Mouse (Mus musculus) limb, embryonic 15.5 days (tissue): ENCODE data around the gene Syndig1l. TPM values are rescaled to one million over a fixed set of nuclear protein-coding genes. Genes with fewer than 3 reads are reported as not detected.

Experiments
- ATAC-seq: fragments of 200-750 bp; cut with Nextera tagmentation; 2 replicates; pipeline ENCODE4 v1.8.0; 2017; ENCODE audit warnings: low read depth, moderate TSS enrichment; ENCODE audit not compliant: insufficient number of reproducible peaks, low FRiP score, low TSS enrichment
- H3K27ac ChIP-seq: fragments of 300-500 bp; sonication (generic); 2 replicates; pipeline ENCODE4 v1.5.1; 2015; ENCODE audit warnings: moderate library complexity, mild to moderate bottlenecking, inconsistent platforms
- H3K27me3 ChIP-seq: fragments of 300-500 bp; sonication (generic); 2 replicates; pipeline ENCODE4 v1.6.1; 2015; ENCODE audit warnings: inconsistent platforms
- H3K36me3 ChIP-seq: fragments of 300-500 bp; sonication (generic); 2 replicates; pipeline ENCODE4 v1.6.1; 2015; ENCODE audit warnings: inconsistent platforms
- H3K4me1 ChIP-seq: fragments of 300-500 bp; sonication (generic); 2 replicates; pipeline ENCODE4 v1.6.1; 2015; ENCODE audit warnings: inconsistent platforms
- H3K4me2 ChIP-seq: fragments of 300-500 bp; sonication (generic); 2 replicates; pipeline ENCODE4 v1.6.1; 2015; ENCODE audit warnings: mild to moderate bottlenecking, inconsistent platforms
- H3K4me3 ChIP-seq: fragments of 300-500 bp; sonication (generic); 2 replicates; pipeline ENCODE4 v1.5.1; 2015; ENCODE audit warnings: mild to moderate bottlenecking, inconsistent platforms
- H3K9ac ChIP-seq: fragments of 300-500 bp; sonication (generic); 2 replicates; pipeline ENCODE4 v1.6.1; 2015; ENCODE audit warnings: inconsistent platforms
- H3K9me3 ChIP-seq: fragments of 300-500 bp; sonication (generic); 2 replicates; pipeline ENCODE4 v1.6.1; 2016; ENCODE audit warnings: inconsistent platforms
- whole genome bisulfite sequencing: fragments of 180-500 bp; shearing (Covaris S2); methylation state at CpG from one replicate; pipeline ENCODE4 v1.1.7; 2015; 5-methylcytosine and 5-hydroxymethylcytosine counted together
- polyA plus RNA-seq: library from polyadenylated mRNA; unstranded; fragments of >200 nt; fragmentation: Nextera tagmentation; extraction: Ambion mirVana; gene quantifications from 2 replicates; pipeline ENCODE4 v1.2.1, GENCODE M21; 2015

Gene Syndig1l
- polyA plus RNA-seq: not detected in 2 replicates

DNA sequence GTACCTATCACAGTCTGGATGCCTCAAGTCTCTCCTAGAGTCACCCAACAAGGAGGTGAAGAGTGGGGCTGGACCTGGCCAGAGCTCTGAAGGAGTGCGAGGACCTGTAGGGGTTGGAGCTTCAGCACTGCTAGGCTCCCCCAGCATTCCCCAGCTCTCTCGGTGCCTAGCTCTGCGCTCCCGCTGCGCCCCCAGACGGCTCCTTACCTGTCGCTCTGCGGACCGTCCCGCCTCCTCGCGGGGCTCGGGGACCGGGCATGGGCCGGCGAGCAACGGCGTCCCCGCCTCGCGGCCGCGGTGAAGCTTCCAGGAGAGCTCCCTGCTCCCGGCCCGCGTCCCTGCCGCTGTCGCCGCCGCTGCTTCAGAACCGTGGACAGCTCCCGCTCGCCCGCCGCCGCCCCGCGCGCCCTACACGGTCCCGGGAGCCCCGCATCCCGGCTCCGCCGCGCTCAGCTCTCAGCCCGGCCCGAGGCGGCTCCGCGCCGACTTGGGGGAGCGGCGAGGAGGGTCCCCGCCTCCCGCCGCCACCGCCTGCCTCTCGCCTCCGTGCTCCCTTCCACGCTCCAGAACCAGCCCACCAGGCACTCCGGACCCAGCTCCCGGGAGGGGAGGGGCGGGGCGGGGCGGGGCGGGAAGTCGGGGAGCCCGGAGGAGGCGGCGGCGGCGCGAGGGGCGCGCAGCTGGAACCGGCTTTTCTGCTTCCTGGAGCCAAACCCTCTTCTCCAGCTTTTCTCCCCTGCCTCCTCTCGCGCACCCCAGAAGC is at the start of gene Syndig1l:
Syndig1l (minus strand) TSS at position 513 of the 763 bp plus-strand sequence.
- under 1% methylated on average over 66 of the region's 79 CpGs for WGBS
- Histone ChIP-seq H3K9ac (no peak within 1 kb of the TSS), H3K27ac (no peak within 1 kb of the TSS), H3K4me2 (peak within 1 kb of the TSS; percentile 97), H3K27me3 (peaks cover 62% of the 10 kb centered on the region), H3K4me3 (peak within 1 kb of the TSS; percentile 56), H3K36me3 (no peaks in the 10 kb centered on the region), H3K9me3 (no peaks in the 10 kb centered on the region), H3K4me1 (peaks cover 7% of the 10 kb centered on the region)
- peak; percentile 71 for ATAC-seq

DNA sequence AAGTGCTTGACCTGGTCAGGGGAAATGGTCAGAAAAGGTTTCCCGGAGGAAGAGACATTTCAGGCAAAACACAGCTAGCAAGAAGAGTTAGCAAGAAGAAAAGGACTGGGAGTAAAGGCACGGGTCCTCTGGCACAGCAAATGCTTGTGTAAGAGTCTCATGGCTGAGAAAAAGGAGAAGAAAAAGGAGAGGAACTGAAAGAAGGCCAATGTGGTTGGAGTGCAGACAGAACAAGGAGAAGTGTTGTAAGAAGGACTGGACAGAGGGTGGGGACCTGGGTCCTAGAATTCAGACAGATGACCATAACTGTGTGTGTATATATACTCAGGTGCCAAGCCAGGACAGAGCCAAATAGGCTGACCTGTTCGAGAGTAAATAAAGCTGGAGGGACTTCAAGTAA is 49.5 kb upstream of the Syndig1l start:
- H3K4me2 ChIP-seq: no peak overlapping the region
- H3K9ac ChIP-seq: no peak overlapping the region
- 68% methylated on average over 3 of the region's 3 CpGs for WGBS
- 0 out of 2 replicates have a peak, but pooled peaks cover 6% of the 10 kb centered on the region for H3K4me1 ChIP-seq
- no peak overlapping the region for H3K4me3 ChIP-seq
- no peak for ATAC-seq
- no peaks in the 10 kb centered on the region for H3K36me3 ChIP-seq
- H3K9me3 ChIP-seq: no peaks in the 10 kb centered on the region
- no peak overlapping the region for H3K27ac ChIP-seq
- no peaks in the 10 kb centered on the region for H3K27me3 ChIP-seq

DNA sequence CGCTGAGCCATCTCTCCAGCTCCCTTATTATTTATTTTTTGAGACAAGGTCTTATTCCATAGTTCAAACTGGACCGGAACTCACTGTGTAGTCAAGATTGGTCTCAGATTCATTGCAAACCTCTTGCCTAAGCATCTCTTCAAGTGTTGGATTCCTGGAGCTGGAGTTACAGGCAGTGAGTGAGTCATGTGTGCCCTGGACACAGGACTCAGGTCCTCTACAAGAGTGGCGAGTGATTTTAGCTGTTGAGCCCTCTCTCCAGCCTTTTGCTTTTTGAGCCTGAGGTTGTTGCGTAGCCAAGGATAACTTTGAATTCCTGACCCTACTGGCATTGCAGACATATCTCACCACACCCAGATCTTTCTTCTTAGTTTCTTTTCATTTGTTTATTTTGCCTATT is 47.1 kb upstream of the Syndig1l start:
- no peak for ATAC-seq
- Histone ChIP-seq H3K36me3 (no peaks in the 10 kb centered on the region), H3K4me3 (no peak overlapping the region), H3K27me3 (no peaks in the 10 kb centered on the region), H3K4me2 (no peak overlapping the region), H3K4me1 (0 out of 2 replicates have a peak, but pooled peaks cover under 1% of the 10 kb centered on the region), H3K9me3 (no peaks in the 10 kb centered on the region), H3K9ac (no peak overlapping the region), H3K27ac (no peak overlapping the region)
- WGBS: 71% methylated on average over 4 of the region's 4 CpGs

DNA sequence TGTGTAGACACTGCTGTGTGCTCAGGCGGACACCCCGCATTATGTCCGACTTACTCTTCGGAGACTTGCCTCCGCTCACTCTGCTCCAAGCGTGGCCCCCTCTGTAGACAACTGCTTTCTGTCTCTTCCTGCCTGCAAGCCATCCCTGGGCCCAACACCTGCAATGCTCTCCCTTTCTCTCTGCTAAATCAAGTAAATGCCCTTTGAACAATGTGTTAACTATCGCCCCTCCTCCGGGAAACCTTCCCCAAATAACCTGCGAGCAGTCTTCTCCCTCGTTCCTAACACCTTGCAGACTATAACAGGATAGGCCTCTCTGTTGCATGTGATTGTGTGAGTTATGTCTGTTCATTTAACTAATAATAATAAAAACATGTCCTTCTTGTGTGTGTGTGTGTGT is 44.9 kb upstream of the Syndig1l start:
- Histone ChIP-seq H3K4me2 (no peak overlapping the region), H3K4me3 (no peak overlapping the region), H3K36me3 (no peaks in the 10 kb centered on the region), H3K4me1 (no peaks in the 10 kb centered on the region), H3K27me3 (no peaks in the 10 kb centered on the region), H3K27ac (no peak overlapping the region), H3K9me3 (no peaks in the 10 kb centered on the region), H3K9ac (no peak overlapping the region)
- WGBS: 85% methylated on average over 10 of the region's 10 CpGs
- no peak for ATAC-seq

DNA sequence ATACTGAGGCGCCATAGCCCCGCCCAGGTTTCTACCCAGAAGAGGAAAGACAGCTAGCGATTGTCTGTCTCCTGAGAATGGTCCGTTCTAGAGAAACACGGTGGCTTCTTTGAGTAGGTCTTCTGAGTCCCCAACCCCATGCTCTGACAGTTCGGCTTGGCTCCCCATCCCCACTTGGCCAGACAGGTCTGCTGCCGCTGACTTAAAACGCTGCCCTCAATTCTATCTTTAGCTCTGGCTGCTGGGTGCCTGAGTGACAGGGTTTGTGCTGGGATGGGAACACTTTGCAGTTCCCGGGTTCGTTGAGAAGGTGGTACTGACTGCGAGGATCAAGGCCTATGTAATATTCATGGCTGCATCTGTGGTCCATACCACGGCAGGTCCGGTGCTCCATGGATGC is 34.7 kb upstream of the Syndig1l start:
- H3K36me3 ChIP-seq: no peaks in the 10 kb centered on the region

DNA sequence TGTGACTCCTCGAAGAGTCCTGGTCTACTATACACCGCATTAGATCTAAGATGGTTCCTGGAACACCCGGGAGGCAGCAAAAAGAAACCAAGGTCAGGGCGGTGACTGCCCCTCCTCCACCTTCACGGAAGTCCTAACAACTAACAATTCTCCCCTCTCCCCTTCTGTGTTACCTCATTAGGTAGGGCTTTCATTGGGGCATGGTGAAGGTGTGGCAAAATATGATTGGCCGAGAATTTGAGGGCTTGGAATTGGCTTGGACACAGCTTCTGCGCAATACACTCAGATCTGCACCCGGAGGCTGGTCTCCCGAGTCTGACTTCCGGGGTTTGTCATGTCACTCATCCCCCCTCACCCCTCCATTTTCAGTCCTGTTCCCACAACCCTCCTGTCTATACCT is 29.8 kb upstream of the Syndig1l start:
- H3K4me2 ChIP-seq: no peak overlapping the region
- no peaks in the 10 kb centered on the region for H3K36me3 ChIP-seq
- H3K4me3 ChIP-seq: no peak overlapping the region
- 88% methylated on average over 10 of the region's 10 CpGs for WGBS
- no peak overlapping the region for H3K27ac ChIP-seq
- H3K4me1 ChIP-seq: no peaks in the 10 kb centered on the region
- no peaks in the 10 kb centered on the region for H3K9me3 ChIP-seq
- H3K9ac ChIP-seq: no peak overlapping the region
- 0 out of 2 replicates have a peak, but pooled peaks cover 2% of the 10 kb centered on the region for H3K27me3 ChIP-seq
- ATAC-seq: no peak

More for the DNA sequence above, 34.7 kb upstream of the Syndig1l start:
- Histone ChIP-seq H3K9me3 (no peaks in the 10 kb centered on the region), H3K4me3 (no peak overlapping the region), H3K4me2 (no peak overlapping the region), H3K4me1 (no peaks in the 10 kb centered on the region), H3K9ac (no peak overlapping the region), H3K27me3 (no peaks in the 10 kb centered on the region), H3K27ac (no peak overlapping the region)
- ATAC-seq: no peak
- 66% methylated on average over 13 of the region's 13 CpGs for WGBS

DNA sequence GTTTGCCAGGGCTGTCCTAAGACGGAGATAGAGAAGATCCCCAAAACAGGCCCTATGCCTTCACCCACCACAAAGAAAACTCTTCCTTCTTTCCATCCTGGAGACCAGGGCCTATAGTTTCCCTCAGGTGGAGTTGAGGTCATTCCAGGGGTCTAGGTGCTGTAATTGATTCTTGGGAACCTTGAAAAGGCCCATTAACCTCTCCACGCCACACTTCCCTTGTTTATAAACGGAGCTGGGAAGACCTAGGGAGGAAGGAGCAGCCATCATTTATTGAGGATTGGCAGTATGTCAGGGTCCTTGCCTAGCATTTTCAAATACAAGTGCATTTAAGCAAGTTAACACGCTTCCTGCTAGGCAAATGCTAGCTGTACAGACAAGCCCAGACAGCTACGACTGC is 28.8 kb upstream of the Syndig1l start:
- Histone ChIP-seq H3K36me3 (no peaks in the 10 kb centered on the region), H3K4me1 (no peaks in the 10 kb centered on the region), H3K9ac (no peak overlapping the region), H3K9me3 (no peaks in the 10 kb centered on the region), H3K4me3 (no peak overlapping the region), H3K4me2 (no peak overlapping the region), H3K27ac (no peak overlapping the region), H3K27me3 (0 out of 2 replicates have a peak, but pooled peaks cover 2% of the 10 kb centered on the region)
- ATAC-seq: no peak
- WGBS: 49% methylated on average over 5 of the region's 5 CpGs

DNA sequence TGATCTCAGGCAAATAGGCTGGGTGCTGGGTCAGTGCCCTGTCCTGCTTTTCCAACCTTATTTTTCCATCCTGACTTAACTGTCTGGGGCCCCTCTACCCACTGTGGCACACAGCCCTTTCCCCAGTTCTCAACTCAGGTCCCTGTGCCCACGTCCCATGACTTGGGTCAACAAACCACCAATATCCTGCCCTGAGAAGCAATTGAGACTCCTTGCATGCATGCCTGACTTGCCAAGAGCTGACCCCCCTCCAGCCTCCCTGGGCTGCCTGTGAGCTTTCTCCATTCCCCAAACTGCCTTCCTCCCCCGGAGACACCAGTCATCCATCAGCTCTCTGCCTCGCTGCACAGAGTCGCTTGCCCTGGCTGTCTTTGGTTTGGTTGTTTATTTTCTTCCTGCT is 28.4 kb upstream of the Syndig1l start:
- WGBS: 31% methylated on average over 4 of the region's 4 CpGs
- no peaks in the 10 kb centered on the region for H3K9me3 ChIP-seq
- no peaks in the 10 kb centered on the region for H3K4me1 ChIP-seq
- H3K4me3 ChIP-seq: no peak overlapping the region
- 0 out of 2 replicates have a peak, but pooled peaks cover 2% of the 10 kb centered on the region for H3K27me3 ChIP-seq
- ATAC-seq: no peak
- H3K27ac ChIP-seq: no peak overlapping the region
- H3K9ac ChIP-seq: no peak overlapping the region
- H3K36me3 ChIP-seq: no peaks in the 10 kb centered on the region
- no peak overlapping the region for H3K4me2 ChIP-seq

DNA sequence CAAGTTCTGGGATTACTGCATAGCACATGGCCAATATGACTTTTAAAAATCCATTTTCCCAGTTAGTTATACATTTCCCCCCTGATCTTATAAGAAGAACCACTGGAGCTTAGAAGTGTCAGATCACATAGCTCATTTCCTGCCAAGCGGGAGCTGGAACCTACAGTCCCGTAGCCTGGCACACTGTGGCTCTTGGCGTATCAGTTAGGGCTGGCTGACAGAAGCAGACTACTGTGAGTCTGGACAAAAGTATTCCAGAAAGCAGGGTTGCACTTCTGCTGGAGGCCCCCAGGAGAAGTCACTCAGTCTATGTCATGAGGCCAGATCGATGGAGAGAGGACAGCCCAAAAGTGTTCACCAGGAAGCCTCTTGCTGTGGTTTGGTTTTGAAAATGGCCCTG is 27.8 kb upstream of the Syndig1l start:
- H3K9ac ChIP-seq: no peak overlapping the region
- H3K27me3 ChIP-seq: 0 out of 2 replicates have a peak, but pooled peaks cover 2% of the 10 kb centered on the region
- no peaks in the 10 kb centered on the region for H3K36me3 ChIP-seq
- no peaks in the 10 kb centered on the region for H3K9me3 ChIP-seq
- H3K4me2 ChIP-seq: no peak overlapping the region
- no peak for ATAC-seq
- no peaks in the 10 kb centered on the region for H3K4me1 ChIP-seq
- H3K4me3 ChIP-seq: no peak overlapping the region
- no peak overlapping the region for H3K27ac ChIP-seq
- WGBS: 82% methylated on average over 4 of the region's 4 CpGs

DNA sequence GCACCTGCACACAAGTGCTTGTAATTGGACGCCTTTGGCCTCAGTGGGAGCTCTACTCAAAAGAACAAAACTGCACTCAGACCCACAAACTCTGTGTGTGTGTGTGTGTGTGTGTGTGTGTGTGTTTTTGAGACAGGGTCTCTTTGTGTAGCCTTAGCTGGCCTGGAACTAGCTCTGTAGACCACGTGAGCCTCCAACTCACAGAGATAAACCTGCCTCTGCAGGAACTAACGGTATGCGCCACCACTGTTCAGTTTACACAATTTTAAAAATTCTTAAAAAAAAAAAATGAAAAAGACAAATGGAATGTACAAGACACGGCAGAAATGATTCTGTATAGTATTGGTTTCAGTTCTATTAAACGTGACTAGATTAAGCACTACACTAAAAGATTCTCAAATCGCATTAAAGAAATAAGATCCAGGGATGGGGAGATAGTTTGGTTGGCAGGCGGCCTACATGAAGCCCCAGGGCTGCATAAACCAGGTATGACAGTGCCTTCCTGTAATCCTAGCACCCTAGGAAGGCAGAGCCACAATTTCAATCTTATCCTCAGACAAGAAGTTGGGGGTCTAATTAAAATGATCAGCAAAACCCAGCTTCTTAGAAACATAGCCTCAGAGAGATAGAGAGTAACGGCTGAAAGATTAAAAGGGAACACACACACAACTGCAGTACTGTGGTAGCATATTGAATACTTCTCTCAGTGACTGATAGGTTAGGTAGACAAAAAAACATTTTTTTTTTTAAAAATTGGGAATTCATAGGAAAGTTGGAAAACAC is 20.0 kb upstream of the Syndig1l start:
- ATAC-seq: no peak
- Histone ChIP-seq H3K27me3 (no peaks in the 10 kb centered on the region), H3K36me3 (no peaks in the 10 kb centered on the region), H3K4me1 (no peaks in the 10 kb centered on the region), H3K4me3 (no peak overlapping the region), H3K9ac (no peak overlapping the region), H3K27ac (no peak overlapping the region), H3K4me2 (no peak overlapping the region), H3K9me3 (no peaks in the 10 kb centered on the region)
- WGBS: 79% methylated on average over 9 of the region's 9 CpGs

DNA sequence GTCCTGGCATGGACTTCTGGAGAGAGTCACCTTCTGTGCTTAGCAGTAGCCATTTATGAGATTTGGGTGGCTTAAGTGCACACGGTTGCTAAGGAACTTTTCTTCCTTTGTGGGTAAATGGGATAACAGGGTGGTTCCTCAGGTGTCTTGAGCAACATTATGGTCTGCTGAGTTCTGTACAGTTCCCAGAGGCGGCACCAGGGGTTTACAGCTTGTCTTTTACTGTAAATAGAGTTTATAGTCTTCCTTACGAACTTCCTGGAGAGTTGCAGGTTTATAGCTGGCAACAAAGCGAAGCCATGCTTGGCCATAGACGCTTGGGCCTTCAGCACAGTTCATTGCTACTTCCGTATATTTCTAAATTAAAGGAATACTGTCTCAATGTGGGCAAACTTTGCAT is 15.9 kb upstream of the Syndig1l start:
- no peak overlapping the region for H3K4me2 ChIP-seq
- no peak for ATAC-seq
- no peak overlapping the region for H3K9ac ChIP-seq
- H3K9me3 ChIP-seq: no peaks in the 10 kb centered on the region
- H3K27me3 ChIP-seq: no peaks in the 10 kb centered on the region
- no peak overlapping the region for H3K4me3 ChIP-seq
- WGBS: 43% methylated on average over 6 of the region's 6 CpGs
- H3K36me3 ChIP-seq: no peaks in the 10 kb centered on the region
- no peak overlapping the region for H3K27ac ChIP-seq
- no peaks in the 10 kb centered on the region for H3K4me1 ChIP-seq

DNA sequence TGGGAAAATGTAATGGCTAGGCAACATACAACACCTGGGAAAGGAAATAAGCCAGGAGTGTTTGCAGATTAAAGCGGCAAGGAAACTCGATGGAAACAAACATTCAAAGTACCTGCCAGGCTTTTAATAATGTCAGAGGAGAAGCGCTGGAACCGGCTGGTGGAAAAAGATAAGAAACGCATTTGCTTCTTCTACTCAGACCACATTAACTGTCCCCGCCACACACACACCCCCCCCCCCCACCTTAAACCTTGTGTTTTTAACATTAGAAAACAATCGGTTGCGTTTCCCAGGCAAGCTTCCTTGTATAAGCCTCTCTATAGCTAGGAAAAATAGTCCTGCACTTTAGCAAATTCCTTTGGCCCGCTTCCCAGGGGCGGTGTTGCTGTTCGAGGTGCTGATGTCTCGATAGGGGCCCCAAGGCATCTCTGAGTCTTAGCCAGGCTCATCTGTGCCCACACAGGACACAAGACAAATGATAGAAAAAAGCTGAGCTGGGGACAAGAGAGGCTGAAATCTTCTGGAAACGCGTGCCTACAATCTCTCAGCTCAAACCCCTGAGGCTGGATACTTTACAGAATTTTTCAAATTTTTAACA is 11.3 kb upstream of the Syndig1l start:
- no peak overlapping the region for H3K4me2 ChIP-seq
- no peaks in the 10 kb centered on the region for H3K27me3 ChIP-seq
- H3K4me3 ChIP-seq: no peak overlapping the region
- no peaks in the 10 kb centered on the region for H3K9me3 ChIP-seq
- no peaks in the 10 kb centered on the region for H3K36me3 ChIP-seq
- H3K9ac ChIP-seq: no peak overlapping the region
- ATAC-seq: no peak
- 23% methylated on average over 14 of the region's 14 CpGs for WGBS
- H3K4me1 ChIP-seq: no peaks in the 10 kb centered on the region
- no peak overlapping the region for H3K27ac ChIP-seq
